Mouse (Mus musculus): Measurements from ENCODE around the gene Grk3.

GRCm38 (mm10) chr5:113014808-113015235 lies 769 bp downstream of the Grk3 start:
- TF ChIP-seq CTCF (conservative IDR thresholded peaks at IDR 0.05; ENCODE audit: low read length) (no peak), POU5F1 (IDR thresholded peaks at IDR 0.05; ENCODE audit: borderline replicate concordance, low read length) (no peak)
